Mouse (Mus musculus) forebrain, embryonic 13.5 days (tissue): Measurements from ENCODE around the gene Olfr201. TPM values are rescaled to one million over a fixed set of nuclear protein-coding genes. Genes with fewer than 3 reads are reported as not detected.
"Not testable (repeated sequence)": the region's sequence is repeated elsewhere in the genome, so short reads cannot be mapped to it uniquely, and the experiment has no call there.

Experiments
- ATAC-seq: fragments of 200-750 bp; cut with Nextera tagmentation; 2 replicates; pipeline ENCODE4 v1.8.0; 2017
- H3K27ac ChIP-seq: fragments of 300-500 bp; sonication (generic); 2 replicates; pipeline ENCODE4 v1.5.1; 2015; ENCODE audit warnings: inconsistent platforms, mild to moderate bottlenecking, moderate library complexity
- H3K27me3 ChIP-seq: fragments of 300-500 bp; sonication (generic); 2 replicates; pipeline ENCODE4 v1.6.1; 2015; ENCODE audit warnings: mild to moderate bottlenecking, inconsistent platforms
- H3K36me3 ChIP-seq: fragments of 300-500 bp; sonication (generic); 2 replicates; pipeline ENCODE4 v1.6.1; 2015; ENCODE audit warnings: mild to moderate bottlenecking, inconsistent platforms; ENCODE audit not compliant: poor library complexity, severe bottlenecking
- H3K4me1 ChIP-seq: fragments of 300-500 bp; sonication (generic); 2 replicates; pipeline ENCODE4 v1.6.1; 2015; ENCODE audit warnings: inconsistent platforms
- H3K4me2 ChIP-seq: fragments of 300-500 bp; sonication (generic); 2 replicates; pipeline ENCODE4 v1.6.1; 2015; ENCODE audit warnings: inconsistent platforms, mild to moderate bottlenecking, moderate library complexity
- H3K4me3 ChIP-seq: fragments of 300-500 bp; sonication (generic); 2 replicates; pipeline ENCODE4 v1.5.1; 2015; ENCODE audit warnings: mild to moderate bottlenecking, inconsistent platforms
- H3K9ac ChIP-seq: fragments of 300-500 bp; sonication (generic); 2 replicates; pipeline ENCODE4 v1.6.1; 2015; ENCODE audit warnings: mild to moderate bottlenecking, inconsistent platforms
- H3K9me3 ChIP-seq: fragments of 300-500 bp; sonication (generic); replicated peaks from 2 replicates; pipeline ENCODE4 v1.6.1; 2016; ENCODE audit warnings: inconsistent platforms
- WGBS: fragments of 180-500 bp; shearing (Covaris S2); methylation state at CpG from one replicate; pipeline ENCODE4 v1.1.7; 2015; 5-methylcytosine and 5-hydroxymethylcytosine counted together
- polyA plus RNA-seq: library from polyadenylated mRNA; unstranded; fragments of >200 nt; fragmentation: Nextera tagmentation; extraction: Ambion mirVana; gene quantifications from 2 replicates; pipeline ENCODE4 v1.2.1, GENCODE M21; 2015

Gene Olfr201
- not detected in 2 replicates for polyA plus RNA-seq

DNA sequence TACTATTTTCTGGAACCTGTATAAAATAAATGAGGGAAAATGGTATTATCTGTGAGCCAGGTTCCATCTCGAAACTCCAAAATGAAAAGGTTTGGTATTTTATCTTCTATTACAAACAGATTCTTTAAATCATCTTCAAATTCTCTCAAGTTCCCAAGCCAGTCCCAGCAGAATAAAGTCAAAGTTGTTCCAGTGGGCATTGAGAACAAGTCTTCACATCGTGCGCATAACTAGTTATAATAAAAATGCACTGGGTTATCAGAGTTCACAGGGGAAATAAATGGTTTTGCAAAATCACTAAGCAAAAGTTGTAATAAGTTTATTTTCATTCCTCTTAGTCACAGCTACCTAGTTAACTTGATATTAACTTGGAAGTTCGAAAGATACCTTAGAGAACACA, at the start of gene Olfr201:
Olfr201 (minus strand) TSS at position 101 of the 400 bp plus-strand sequence.
- WGBS = 88% methylated on average over 4 of the region's 4 CpGs
- not testable (repeated sequence) for H3K9me3 ChIP-seq, H3K4me1 ChIP-seq, H3K4me2 ChIP-seq, H3K36me3 ChIP-seq, H3K27ac ChIP-seq, H3K27me3 ChIP-seq, H3K4me3 ChIP-seq, ATAC-seq, H3K9ac ChIP-seq

DNA sequence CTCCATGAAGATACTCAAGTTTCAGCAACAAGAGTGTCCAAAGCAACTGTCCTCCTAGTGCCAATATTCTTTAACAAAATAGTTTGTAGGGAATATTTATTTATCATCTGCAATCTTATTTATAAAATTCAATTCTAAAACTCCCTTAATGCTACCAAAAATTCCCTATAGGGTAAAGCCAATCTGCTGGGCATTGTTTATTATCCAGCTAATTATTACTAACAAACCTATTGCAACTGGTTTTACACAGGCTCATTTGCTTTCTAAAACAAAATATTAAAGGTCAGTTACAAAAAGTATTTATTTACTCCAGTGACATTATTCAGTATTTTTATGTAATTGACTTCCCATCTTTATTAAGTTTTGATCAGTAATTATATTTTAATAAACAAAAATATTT, 45.7 kb upstream of the Olfr201 start, which contains the start of gene Olfr204:
Olfr204 (minus strand) TSS at position 101 of the 400 bp plus-strand sequence.
- no peak within 1 kb of the TSS for H3K9ac ChIP-seq
- no peaks in the 10 kb centered on the region for H3K27me3 ChIP-seq
- no peak for ATAC-seq
- H3K4me1 ChIP-seq = no peaks in the 10 kb centered on the region
- H3K36me3 ChIP-seq = no peaks in the 10 kb centered on the region
- no peak within 1 kb of the TSS for H3K4me2 ChIP-seq
- H3K27ac ChIP-seq = no peak within 1 kb of the TSS
- H3K4me3 ChIP-seq = no peak within 1 kb of the TSS
- H3K9me3 ChIP-seq = no peaks in the 10 kb centered on the region

DNA sequence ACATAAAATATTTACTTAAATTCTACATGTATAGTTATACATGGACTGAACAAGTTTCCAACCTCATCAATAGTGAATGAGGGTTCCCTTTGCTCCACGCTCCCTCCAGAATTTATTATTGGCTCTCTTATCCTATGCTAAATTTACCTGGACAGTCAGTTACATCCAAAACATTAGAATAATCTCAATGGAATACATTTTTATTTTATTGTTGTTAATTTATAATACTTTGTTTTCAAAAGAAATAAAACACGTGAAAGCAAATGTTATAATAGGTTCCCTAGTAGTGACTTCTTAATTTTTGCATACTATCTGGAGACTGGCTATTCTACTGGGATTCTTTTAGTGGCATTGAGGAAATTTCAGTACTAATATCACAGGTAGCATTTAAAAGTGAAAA, 26.1 kb upstream of the Olfr201 start, which contains the start of gene Olfr203:
Olfr203 (plus strand) TSS at position 301 of the 400 bp plus-strand sequence.
- Histone ChIP-seq H3K9ac (no peak within 1 kb of the TSS), H3K4me3 (no peak within 1 kb of the TSS), H3K4me2 (no peak within 1 kb of the TSS), H3K9me3 (no peaks in the 10 kb centered on the region), H3K4me1 (no peaks in the 10 kb centered on the region), H3K27me3 (no peaks in the 10 kb centered on the region), H3K27ac (no peak within 1 kb of the TSS), H3K36me3 (no peaks in the 10 kb centered on the region)
- ATAC-seq = no peak
- WGBS = 84% methylated on average over 2 of the region's 2 CpGs

DNA sequence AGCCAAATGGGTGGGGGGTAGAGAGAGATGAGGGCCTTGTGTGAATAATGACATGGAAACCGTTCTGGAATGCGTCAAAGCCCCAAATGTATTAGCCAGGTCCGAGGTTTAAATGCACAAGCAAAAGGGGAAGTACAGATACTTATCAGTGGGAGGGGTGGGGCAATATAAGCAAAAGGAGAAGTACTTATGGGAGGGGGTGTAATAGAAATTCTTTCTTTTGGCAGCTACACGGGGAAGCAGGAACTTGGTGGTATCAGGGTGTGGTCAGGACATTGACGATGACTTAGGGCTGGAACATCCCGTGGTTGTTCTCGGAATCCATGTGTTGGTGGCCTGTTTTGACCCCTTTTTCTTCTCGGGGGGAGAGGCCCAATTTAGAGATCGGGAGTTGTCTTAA, 15.1 kb upstream of the Olfr201 start:
- H3K4me1 ChIP-seq, H3K4me2 ChIP-seq: not testable (repeated sequence)
- 87% methylated on average over 9 of the region's 9 CpGs for WGBS

DNA sequence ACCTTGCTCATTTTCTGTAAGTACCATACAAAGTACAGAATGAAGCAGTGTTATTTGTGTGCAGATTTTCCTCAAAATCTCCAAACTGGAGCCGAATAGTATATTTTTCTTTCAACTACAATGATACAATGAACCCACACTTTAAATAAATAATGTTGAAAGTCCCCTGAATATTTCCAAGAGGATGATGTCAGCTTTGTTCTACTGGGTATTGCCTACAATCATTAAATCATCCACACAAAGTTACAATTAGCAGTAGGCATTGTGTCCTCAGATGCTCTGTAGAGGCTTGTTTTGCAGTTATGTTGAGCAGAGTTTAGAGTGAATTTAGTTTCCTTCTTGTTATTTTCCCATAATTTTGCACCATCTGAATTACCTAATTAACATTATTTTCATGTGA, 14.3 kb upstream of the Olfr201 start, which contains the start of gene Olfr202:
Olfr202 (minus strand) TSS at position 101 of the 400 bp plus-strand sequence.
- H3K4me2 ChIP-seq = no peak within 1 kb of the TSS
- no peaks in the 10 kb centered on the region for H3K36me3 ChIP-seq
- H3K27me3 ChIP-seq = no peaks in the 10 kb centered on the region
- H3K9ac ChIP-seq = no peak within 1 kb of the TSS
- ATAC-seq = no peak
- 84% methylated on average over 1 of the region's 1 CpGs for whole genome bisulfite sequencing
- H3K27ac ChIP-seq = no peak within 1 kb of the TSS
- H3K4me1 ChIP-seq = no peaks in the 10 kb centered on the region
- H3K4me3 ChIP-seq = no peak within 1 kb of the TSS
- H3K9me3 ChIP-seq = no peaks in the 10 kb centered on the region

More for the DNA sequence above, 15.1 kb upstream of the Olfr201 start:
- H3K36me3 ChIP-seq, H3K27ac ChIP-seq, H3K27me3 ChIP-seq, ATAC-seq, H3K9ac ChIP-seq, H3K9me3 ChIP-seq, H3K4me3 ChIP-seq: not testable (repeated sequence)

DNA sequence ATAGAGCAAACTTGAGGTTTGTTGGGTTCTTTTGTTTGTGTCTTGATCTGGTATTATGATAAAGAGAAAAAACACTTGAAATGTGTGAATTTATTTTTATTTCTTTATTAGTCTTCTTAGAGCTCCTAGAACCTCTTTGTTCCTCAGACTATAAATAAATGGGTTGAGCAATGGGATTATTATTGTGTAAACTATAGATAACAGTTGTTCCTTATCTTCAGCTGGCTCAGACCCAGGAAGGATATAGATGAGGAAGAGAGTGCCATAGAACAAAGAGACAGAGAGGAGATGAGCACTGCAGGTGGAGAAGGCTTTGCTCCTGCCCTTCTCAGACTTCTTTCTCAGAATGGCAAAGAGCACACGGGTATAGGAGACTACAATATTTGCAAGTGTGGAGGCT, 11.0 kb upstream of the Olfr201 start:
- WGBS = 83% methylated on average over 1 of the region's 1 CpGs
- Histone ChIP-seq H3K27ac (no peak overlapping the region), H3K27me3 (no peaks in the 10 kb centered on the region), H3K4me1 (no peaks in the 10 kb centered on the region), H3K4me2 (no peak overlapping the region), H3K4me3 (no peak overlapping the region), H3K36me3 (no peaks in the 10 kb centered on the region), H3K9me3 (no peaks in the 10 kb centered on the region), H3K9ac (no peak overlapping the region)
- no peak for ATAC-seq

DNA sequence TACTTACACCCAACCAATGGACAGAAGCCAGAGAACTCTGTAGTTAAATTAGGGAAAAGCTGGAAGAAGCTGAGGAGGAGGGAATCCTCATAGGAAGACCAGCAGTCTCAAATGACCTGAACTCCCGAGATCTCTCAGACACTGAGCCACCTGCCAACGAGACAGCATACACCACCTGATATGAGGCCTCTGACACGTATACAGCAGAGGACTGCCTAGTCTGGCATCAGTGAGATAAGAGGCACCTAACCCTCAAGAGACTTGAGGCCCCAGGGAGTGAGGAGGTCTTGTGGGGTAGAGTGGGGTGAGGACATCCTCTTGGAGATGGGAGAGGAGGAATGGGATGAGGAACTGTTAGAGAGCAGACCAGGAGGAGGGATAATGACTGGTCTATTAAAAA, 8.1 kb upstream of the Olfr201 start:
- H3K4me2 ChIP-seq = no peak overlapping the region
- WGBS = 82% methylated on average over 3 of the region's 3 CpGs
- no peak for ATAC-seq
- H3K4me1 ChIP-seq = no peaks in the 10 kb centered on the region
- no peaks in the 10 kb centered on the region for H3K36me3 ChIP-seq
- H3K9me3 ChIP-seq = no peaks in the 10 kb centered on the region
- no peak overlapping the region for H3K27ac ChIP-seq
- H3K4me3 ChIP-seq = no peak overlapping the region
- H3K9ac ChIP-seq = no peak overlapping the region
- H3K27me3 ChIP-seq = no peaks in the 10 kb centered on the region

DNA sequence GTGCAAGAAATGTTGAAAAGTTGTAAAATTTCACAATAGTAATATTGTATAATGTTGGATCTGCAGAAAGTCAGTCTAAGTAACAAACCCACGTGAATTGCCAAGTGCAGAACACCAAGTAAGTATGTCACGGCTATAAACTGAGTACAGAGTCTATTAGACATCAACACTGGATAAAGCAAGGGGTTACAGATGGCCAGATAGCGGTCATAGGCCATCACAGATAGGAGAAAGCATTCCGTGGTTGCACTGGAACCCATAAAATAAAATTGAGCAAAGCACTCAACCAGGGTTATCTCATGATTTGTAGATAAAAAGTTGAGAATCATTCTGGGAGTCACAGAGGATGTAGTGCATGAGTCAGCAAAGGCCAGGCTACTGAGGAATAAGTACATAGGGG, 3.3 kb downstream of the Olfr201 start:
- WGBS = 78% methylated on average over 4 of the region's 4 CpGs

DNA sequence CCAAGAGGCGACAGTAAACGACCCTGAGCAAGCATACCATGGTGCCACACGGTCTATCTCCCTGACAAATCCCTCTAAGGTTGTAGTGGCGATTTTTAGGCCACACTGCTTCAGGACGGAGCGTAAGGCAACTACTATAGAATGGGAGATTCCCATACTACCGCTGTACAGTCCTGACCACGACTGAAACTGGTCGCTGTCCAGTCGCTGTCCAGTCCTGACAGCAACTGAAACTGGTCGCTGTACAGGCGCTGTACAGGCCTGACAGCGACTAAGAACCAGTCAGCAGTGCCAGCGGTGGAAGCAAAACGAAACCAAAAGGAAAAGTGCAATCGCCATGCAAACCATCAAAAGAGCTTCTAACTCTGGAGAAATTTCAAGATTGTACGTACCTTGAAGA, 22.7 kb downstream of the Olfr201 start:
- Histone ChIP-seq H3K9me3 (no peaks in the 10 kb centered on the region), H3K4me3 (no peak overlapping the region), H3K4me1 (no peaks in the 10 kb centered on the region), H3K36me3 (no peaks in the 10 kb centered on the region), H3K27me3 (no peaks in the 10 kb centered on the region), H3K4me2 (no peak overlapping the region), H3K27ac (no peak overlapping the region), H3K9ac (no peak overlapping the region)
- no peak for ATAC-seq
- 87% methylated on average over 17 of the region's 17 CpGs for WGBS

More for the DNA sequence above, 3.3 kb downstream of the Olfr201 start:
- H3K36me3 ChIP-seq, H3K4me3 ChIP-seq, H3K4me1 ChIP-seq, H3K9me3 ChIP-seq, H3K9ac ChIP-seq, H3K27ac ChIP-seq, ATAC-seq, H3K4me2 ChIP-seq, H3K27me3 ChIP-seq: not testable (repeated sequence)

DNA sequence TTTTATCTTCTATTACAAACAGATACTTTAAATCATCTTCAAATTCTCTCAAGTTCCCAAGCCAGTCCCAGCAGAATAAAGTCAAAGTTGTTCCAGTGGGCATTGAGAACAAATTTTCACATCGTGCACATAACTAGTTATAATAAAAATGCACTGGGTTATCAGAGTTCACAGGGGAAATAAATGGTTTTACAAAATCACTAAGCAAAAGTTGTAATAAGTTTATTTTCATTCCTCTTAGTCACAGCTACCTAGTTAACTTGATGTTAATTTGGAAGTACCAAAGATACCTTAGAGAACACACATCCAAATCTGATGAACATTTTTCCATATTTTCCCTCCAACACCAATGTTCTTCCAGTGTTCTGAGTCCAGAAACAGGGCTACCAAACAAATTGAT, 52.8 kb downstream of the Olfr201 start, which contains the start of gene Olfr199:
Olfr199 (minus strand) TSS at position 101 of the 400 bp plus-strand sequence.
- WGBS = 88% methylated on average over 1 of the region's 1 CpGs
- not testable (repeated sequence) for H3K4me2 ChIP-seq, H3K4me1 ChIP-seq, H3K27ac ChIP-seq, H3K4me3 ChIP-seq, H3K36me3 ChIP-seq, H3K27me3 ChIP-seq, H3K9ac ChIP-seq, H3K9me3 ChIP-seq, ATAC-seq

DNA sequence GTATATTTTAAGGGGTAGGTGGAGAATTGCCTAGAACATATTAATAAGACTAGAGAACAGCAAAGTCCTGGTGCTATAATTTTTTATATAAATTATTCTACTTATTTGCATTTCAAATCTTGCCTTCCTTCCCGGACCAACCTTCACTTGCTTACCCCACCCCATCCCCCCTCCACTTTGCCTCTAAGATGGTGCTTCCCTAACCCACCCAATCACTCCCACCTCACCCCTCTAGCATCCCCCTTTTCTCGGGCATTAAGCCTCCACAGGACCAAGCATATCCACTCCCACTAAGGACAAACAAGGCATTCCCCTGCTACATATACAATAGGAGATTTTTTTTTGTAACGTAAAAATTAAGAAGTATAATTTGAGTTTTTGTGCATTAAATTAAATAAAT, 54.6 kb downstream of the Olfr201 start:
- not testable (repeated sequence) for H3K9me3 ChIP-seq, H3K4me3 ChIP-seq, H3K9ac ChIP-seq, H3K36me3 ChIP-seq, H3K27ac ChIP-seq, H3K4me1 ChIP-seq, ATAC-seq, H3K27me3 ChIP-seq, H3K4me2 ChIP-seq
- WGBS = 76% methylated on average over 3 of the region's 3 CpGs
